Mouse (Mus musculus) embryonic facial prominence, embryonic 13.5 days (tissue): Measurements from ENCODE around the gene Rfxank. TPM values are rescaled to one million over a fixed set of nuclear protein-coding genes. Genes with fewer than 3 reads are reported as not detected.
A peak's percentile ranks its signal among the peaks of the same experiment; 100 is the strongest.

Source experiments
- ATAC-seq: fragments of 200-750 bp; cut with Nextera tagmentation; 2 replicates; pipeline ENCODE4 v1.8.0; 2017; ENCODE audit warnings: low read depth; ENCODE audit not compliant: insufficient number of reproducible peaks, insufficient read depth, low FRiP score, low TSS enrichment
- H3K27ac ChIP-seq: fragments of 300-500 bp; sonication (generic); 2 replicates; pipeline ENCODE4 v1.5.1; 2015; ENCODE audit warnings: moderate library complexity, mild to moderate bottlenecking, inconsistent platforms
- H3K27me3 ChIP-seq: fragments of 300-500 bp; sonication (generic); 2 replicates; pipeline ENCODE4 v1.6.1; 2015; ENCODE audit warnings: mild to moderate bottlenecking, inconsistent platforms
- H3K36me3 ChIP-seq: fragments of 300-500 bp; sonication (generic); 2 replicates; pipeline ENCODE4 v1.6.1; 2015; ENCODE audit warnings: mild to moderate bottlenecking, inconsistent platforms
- H3K4me1 ChIP-seq: fragments of 300-500 bp; sonication (generic); 2 replicates; pipeline ENCODE4 v1.6.1; 2015; ENCODE audit warnings: inconsistent platforms
- H3K4me2 ChIP-seq: fragments of 300-500 bp; sonication (generic); 2 replicates; pipeline ENCODE4 v1.6.1; 2015; ENCODE audit warnings: moderate library complexity, mild to moderate bottlenecking, inconsistent platforms
- H3K4me3 ChIP-seq: fragments of 300-500 bp; sonication (generic); 2 replicates; pipeline ENCODE4 v1.5.1; 2015; ENCODE audit warnings: mild to moderate bottlenecking, inconsistent platforms
- H3K9ac ChIP-seq: fragments of 300-500 bp; sonication (generic); 2 replicates; pipeline ENCODE4 v1.6.1; 2015; ENCODE audit warnings: mild to moderate bottlenecking, inconsistent platforms
- H3K9me3 ChIP-seq: fragments of 300-500 bp; sonication (generic); 2 replicates; pipeline ENCODE4 v1.6.1; 2016; ENCODE audit warnings: inconsistent platforms
- WGBS: fragments of 180-500 bp; shearing (Covaris S2); methylation state at CpG from one replicate; pipeline ENCODE4 v1.1.7; 2015; ENCODE audit warnings: mixed read lengths; 5-methylcytosine and 5-hydroxymethylcytosine counted together
- polyA plus RNA-seq: library from polyadenylated mRNA; unstranded; fragments of >200 nt; fragmentation: Nextera tagmentation; extraction: Ambion mirVana; gene quantifications from 2 replicates; pipeline ENCODE4 v1.2.1, GENCODE M21; 2015

Rfxank gene
- polyA plus RNA-seq, 1 experiment from 2014 or later = 27.5 TPM

DNA sequence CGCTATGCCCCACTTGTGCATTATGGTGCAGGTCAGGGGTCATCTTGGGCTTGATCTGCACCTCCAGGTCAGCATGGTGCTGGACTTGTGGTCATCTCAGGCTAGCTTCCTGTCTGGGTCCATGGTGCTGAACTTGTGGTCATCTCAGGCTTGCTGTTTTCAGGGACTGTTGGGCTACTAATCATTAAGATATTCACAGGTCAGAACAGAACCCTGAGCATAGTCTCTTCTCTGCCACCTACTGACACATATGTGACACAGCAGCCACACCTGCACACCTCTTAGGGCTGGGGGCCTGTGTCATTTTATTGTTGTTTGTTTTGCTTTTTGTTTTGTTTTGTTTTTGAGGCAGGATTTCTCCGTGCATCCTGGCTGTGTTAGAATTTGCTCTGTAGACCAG lies 16.1 kb downstream of the Rfxank start:
- no peak overlapping the region for H3K9ac ChIP-seq
- WGBS = 54% methylated on average over 2 of the region's 2 CpGs
- H3K27ac ChIP-seq = no peak overlapping the region
- H3K4me3 ChIP-seq = no peak overlapping the region
- no peaks in the 10 kb centered on the region for H3K36me3 ChIP-seq
- H3K4me1 ChIP-seq = 0 out of 2 replicates have a peak, but pooled peaks cover 6% of the 10 kb centered on the region
- peaks cover 47% of the 10 kb centered on the region for H3K27me3 ChIP-seq
- ATAC-seq = no peak
- no peaks in the 10 kb centered on the region for H3K9me3 ChIP-seq
- H3K4me2 ChIP-seq = no peak overlapping the region

DNA sequence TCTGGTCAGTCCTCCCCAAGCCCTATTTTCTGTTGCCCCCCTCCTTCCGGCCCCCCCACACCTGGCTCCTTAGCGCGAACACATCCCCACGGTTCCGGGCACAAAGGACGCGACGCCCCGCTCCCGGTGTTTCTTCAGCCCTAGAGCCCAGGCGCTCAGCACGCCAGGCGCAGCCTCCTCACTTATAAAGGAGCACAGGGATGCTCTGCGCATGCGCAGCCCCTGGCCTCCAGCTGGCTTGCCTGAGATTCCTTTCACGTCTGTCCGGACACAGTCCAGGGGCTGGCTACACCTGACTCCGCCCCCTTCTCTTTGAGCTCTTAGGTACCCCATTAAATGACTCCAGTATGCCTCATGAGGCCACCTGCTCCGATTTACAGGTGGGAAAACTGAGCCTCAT lies 18.3 kb downstream of the Rfxank start, which contains the start of gene Ncan:
Gene Ncan (minus strand): TSS at position 207 of the 400 bp plus-strand sequence.
- 1% methylated on average over 19 of the region's 19 CpGs for WGBS
- no peaks in the 10 kb centered on the region for H3K9me3 ChIP-seq
- peaks cover 69% of the 10 kb centered on the region for H3K27me3 ChIP-seq
- H3K36me3 ChIP-seq = no peaks in the 10 kb centered on the region
- peak within 1 kb of the TSS; percentile 56 for H3K4me2 ChIP-seq
- peak within 1 kb of the TSS; percentile 24 for H3K4me3 ChIP-seq
- H3K9ac ChIP-seq = no peak within 1 kb of the TSS
- H3K27ac ChIP-seq = no peak within 1 kb of the TSS
- 0 out of 2 replicates have a peak, but pooled peaks cover 6% of the 10 kb centered on the region for H3K4me1 ChIP-seq
- no peak for ATAC-seq

DNA sequence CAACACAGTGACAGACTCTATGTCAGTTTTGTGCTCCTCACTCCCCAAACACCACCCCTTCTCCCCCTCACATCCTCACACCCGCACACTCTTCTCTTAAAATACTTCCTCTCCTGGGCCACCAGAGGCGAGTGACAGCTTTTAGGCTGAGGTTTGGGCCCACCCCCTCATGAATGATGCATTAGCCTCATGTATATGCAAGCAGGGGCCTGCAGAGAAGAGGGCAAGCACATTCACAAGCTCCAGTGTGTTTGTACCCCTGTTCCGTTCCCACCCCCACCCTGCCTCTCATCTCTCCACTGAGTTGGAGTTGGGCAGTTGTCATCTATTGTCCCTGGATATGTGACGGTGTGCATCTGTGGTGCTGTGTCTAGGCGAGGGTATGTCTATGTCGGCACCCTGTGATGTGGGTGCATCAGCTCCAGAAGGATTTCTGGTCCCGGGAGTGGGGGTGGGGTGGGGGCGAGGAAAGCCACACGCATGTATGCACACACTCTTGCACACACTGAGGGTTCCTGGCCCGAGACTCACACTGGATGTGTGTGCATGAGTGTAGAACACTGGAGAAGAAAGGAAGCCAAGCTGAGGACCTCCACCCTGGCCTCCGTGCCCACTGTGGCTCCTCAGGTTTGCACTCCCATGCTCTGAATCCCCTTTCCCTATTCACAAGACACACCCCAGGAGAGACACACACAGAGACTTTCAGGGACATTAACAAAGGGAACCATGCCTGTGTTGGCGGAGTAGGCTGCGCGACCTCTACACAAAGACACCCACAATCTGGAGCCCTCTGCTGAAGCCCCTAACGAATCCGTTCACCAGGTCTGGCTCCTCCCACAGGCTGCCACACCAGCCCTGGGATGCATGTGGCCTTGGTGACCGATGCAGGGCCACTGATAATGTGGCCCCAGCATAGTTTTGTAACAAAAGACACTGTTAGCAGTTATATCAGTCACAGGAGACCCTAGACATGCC lies 19.9 kb downstream of the Rfxank start:
- WGBS = 9% methylated on average over 17 of the region's 17 CpGs
- 0 out of 2 replicates have a peak, but pooled peaks cover 6% of the 10 kb centered on the region for H3K4me1 ChIP-seq
- H3K9ac ChIP-seq = no peak overlapping the region
- H3K4me2 ChIP-seq = peak overlapping the region; percentile 7; the same call in 1 of the 2 replicates
- H3K9me3 ChIP-seq = no peaks in the 10 kb centered on the region
- no peak for ATAC-seq
- no peak overlapping the region for H3K27ac ChIP-seq
- no peaks in the 10 kb centered on the region for H3K36me3 ChIP-seq
- H3K4me3 ChIP-seq = peak overlapping the region; percentile 1; the same call in 1 of the 2 replicates
- peaks cover 83% of the 10 kb centered on the region for H3K27me3 ChIP-seq

DNA sequence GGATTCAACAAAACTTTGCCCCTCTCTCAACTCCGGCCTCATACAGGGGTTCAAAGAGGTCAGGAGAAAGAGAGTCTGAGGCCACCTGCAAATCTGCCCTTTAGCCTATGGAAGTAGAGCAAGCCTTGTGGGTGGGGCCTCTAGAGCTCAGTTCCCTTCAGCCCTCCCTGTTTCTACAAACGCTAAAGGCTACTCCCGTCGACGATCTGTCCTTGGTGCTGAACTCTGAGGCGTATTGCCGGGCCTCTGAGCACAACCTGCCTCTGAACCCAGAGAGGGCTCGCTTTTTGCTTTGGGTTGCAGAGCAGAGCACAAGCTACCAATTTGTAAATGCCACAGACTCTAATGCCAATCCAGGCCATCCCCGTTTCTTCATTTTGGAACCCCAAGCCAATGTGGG lies 21.3 kb downstream of the Rfxank start:
- no peak overlapping the region for H3K4me2 ChIP-seq
- 7% methylated on average over 9 of the region's 9 CpGs for WGBS
- H3K4me3 ChIP-seq = no peak overlapping the region
- H3K27ac ChIP-seq = no peak overlapping the region
- no peaks in the 10 kb centered on the region for H3K36me3 ChIP-seq
- no peak for ATAC-seq
- H3K27me3 ChIP-seq = peaks cover 95% of the 10 kb centered on the region
- H3K9me3 ChIP-seq = no peaks in the 10 kb centered on the region
- H3K4me1 ChIP-seq = peaks cover 7% of the 10 kb centered on the region
- no peak overlapping the region for H3K9ac ChIP-seq

DNA sequence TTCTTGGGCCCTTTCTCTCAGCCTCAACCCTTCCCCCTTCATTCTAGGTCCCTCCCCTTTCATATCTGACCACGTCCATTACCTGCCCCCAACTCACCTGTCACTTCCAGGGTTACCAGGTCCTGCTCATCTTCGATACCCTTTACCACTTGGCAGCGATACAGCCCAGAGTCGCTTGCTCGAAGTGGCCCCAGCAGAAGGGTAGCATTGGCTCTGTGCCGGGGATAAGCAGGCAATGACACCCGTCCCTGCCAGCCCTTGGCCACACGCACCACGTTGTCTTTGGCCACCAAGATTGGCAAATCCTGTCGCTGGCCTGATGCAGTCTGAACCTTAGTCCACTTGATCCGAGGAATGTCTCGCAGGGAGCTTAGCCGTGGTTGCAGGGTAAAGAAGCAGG lies 24.1 kb downstream of the Rfxank start:
- H3K9me3 ChIP-seq = no peaks in the 10 kb centered on the region
- no peak for ATAC-seq
- H3K27me3 ChIP-seq = peaks cover 100% of the 10 kb centered on the region
- H3K36me3 ChIP-seq = no peaks in the 10 kb centered on the region
- H3K4me2 ChIP-seq = no peak overlapping the region
- no peak overlapping the region for H3K4me3 ChIP-seq
- peaks cover 12% of the 10 kb centered on the region for H3K4me1 ChIP-seq
- no peak overlapping the region for H3K9ac ChIP-seq
- 69% methylated on average over 13 of the region's 13 CpGs for WGBS
- no peak overlapping the region for H3K27ac ChIP-seq

DNA sequence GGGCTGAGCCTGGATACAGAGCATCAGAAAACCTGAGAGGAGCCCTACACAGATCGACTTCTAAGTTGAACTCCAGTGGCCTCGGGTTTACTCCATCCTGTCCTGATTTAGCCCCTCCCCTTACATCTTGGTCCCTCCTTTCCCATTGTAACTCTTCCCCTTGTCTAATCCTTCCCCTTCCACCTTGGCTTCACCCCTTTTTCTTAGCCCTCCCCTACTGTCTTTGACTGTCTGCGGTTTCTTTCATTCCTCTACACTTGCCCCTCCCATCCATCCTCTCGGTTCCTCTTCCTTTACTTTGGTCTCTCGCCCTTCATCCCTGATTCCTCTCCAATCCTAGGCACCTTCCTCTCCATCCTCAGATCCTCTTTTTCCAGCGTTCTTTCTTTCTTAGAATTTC lies 24.5 kb downstream of the Rfxank start:
- peaks cover 12% of the 10 kb centered on the region for H3K4me1 ChIP-seq
- ATAC-seq = no peak
- WGBS = 16% methylated on average over 6 of the region's 6 CpGs
- H3K9me3 ChIP-seq = no peaks in the 10 kb centered on the region
- H3K4me3 ChIP-seq = no peak overlapping the region
- H3K27me3 ChIP-seq = peaks cover 100% of the 10 kb centered on the region
- H3K27ac ChIP-seq = no peak overlapping the region
- no peak overlapping the region for H3K9ac ChIP-seq
- no peaks in the 10 kb centered on the region for H3K36me3 ChIP-seq
- no peak overlapping the region for H3K4me2 ChIP-seq

DNA sequence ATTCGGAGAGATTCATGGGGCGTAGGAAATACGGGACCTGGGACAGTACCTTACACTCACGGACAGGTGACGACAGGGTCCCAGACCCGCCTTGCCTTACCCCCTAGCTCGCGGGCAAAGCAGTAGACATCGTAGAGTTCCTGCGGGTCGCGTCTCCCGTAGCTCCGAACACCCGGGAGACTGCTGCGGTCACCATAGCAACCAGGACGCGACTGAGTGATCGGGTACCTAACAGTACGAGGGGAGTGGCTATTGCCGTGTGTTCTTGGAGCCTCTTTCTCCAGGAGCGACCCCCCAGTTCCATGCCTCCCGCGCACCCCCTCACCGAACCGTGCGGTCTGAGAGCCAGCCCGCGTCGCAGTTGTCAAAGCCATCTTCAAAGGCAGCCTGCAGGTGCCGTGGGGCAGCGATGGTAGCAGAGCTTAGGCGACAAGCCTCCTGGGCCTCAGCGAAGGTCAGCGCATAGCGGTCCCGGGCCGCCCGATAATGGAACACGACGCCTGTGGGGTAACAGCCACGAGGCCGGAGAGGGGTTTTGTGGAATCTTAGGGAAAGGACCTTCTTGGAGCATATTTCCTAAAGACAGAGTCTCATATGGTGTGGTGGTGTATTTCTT lies 26.4 kb downstream of the Rfxank start:
- H3K9ac ChIP-seq = no peak overlapping the region
- no peaks in the 10 kb centered on the region for H3K9me3 ChIP-seq
- H3K4me1 ChIP-seq = peaks cover 12% of the 10 kb centered on the region
- no peak overlapping the region for H3K27ac ChIP-seq
- no peak overlapping the region; the same call in 1 of the 2 replicates for H3K4me3 ChIP-seq
- no peaks in the 10 kb centered on the region for H3K36me3 ChIP-seq
- WGBS = 8% methylated on average over 43 of the region's 43 CpGs
- H3K4me2 ChIP-seq = no peak overlapping the region
- no peak for ATAC-seq
- H3K27me3 ChIP-seq = peaks cover 99% of the 10 kb centered on the region

DNA sequence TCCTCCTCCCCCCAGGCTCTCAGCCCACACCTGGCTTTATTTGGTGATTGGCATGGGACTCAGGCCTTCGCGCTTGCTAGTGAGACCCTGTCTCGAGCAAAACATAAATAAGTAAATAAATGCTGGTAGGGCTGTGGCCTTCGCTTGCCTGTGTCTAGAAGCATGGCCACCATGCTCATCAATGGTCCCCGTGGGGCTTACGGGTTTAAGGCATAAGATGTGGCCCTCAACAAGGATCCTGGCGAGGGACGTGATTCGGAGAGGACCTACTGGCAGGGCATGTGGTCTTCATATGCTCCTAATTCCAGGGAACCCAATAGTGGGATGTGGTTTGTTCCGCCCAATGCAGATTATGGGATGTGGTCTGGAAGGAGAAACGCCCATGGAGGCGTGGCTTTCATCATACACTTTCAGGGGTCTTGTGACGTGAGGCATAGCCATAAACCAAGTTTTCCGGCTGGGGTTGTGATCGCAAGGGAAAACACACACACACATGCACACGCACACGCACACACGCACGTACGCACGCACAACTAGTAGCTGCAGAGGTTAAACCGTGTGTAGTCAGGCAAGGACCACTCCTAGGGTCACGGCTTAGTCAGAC lies 27.7 kb downstream of the Rfxank start:
- Histone ChIP-seq H3K4me2 (peak overlapping the region; percentile 27), H3K27ac (no peak overlapping the region), H3K27me3 (peaks cover 91% of the 10 kb centered on the region), H3K4me3 (peak overlapping the region; percentile 17), H3K4me1 (peaks cover 12% of the 10 kb centered on the region), H3K9ac (no peak overlapping the region), H3K36me3 (no peaks in the 10 kb centered on the region), H3K9me3 (no peaks in the 10 kb centered on the region)
- no peak for ATAC-seq
- WGBS = 43% methylated on average over 23 of the region's 23 CpGs

DNA sequence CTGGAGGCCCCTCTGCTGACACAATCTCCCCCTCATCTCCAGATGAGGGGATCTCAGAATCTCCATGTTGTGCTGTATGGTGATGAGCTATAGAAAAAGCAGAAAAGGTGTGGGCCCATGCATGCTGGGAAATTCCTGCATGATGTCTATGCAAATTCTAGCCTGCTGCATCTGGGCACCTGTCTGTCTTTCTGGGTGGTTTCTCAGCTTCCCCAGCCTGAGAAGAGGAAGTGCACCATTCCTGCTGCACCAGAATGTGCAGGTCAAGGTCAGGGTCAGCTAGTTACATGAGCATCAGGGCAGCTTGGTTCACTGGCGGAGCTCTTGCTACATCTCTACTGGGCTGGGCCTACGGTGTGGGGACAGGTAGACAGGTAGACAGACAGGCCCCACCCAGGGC lies 28.5 kb downstream of the Rfxank start:
- no peak overlapping the region for H3K4me3 ChIP-seq
- peaks cover 12% of the 10 kb centered on the region for H3K4me1 ChIP-seq
- no peak overlapping the region for H3K27ac ChIP-seq
- no peak overlapping the region for H3K9ac ChIP-seq
- peaks cover 86% of the 10 kb centered on the region for H3K27me3 ChIP-seq
- no peaks in the 10 kb centered on the region for H3K9me3 ChIP-seq
- ATAC-seq = no peak
- H3K4me2 ChIP-seq = no peak overlapping the region
- no peaks in the 10 kb centered on the region for H3K36me3 ChIP-seq
- WGBS = 73% methylated on average over 2 of the region's 2 CpGs

DNA sequence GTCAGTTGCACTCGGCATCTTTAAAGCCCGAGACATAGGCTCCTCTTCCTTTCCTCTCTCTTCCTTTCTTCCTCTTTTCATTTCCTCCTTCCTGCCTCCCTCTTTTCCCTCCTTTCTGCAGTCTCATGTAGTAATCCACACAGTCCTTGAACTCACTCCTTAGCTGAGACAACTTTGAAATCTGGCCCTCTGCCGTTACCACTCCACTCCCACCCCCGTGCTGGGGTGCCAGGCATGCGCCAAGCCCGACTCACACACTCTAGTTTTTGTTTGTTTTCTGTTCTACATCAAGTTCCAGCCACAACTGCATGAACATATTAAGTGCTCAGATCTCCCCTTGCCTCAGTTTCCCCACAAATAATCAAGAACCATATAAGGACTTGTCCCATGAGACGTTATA lies 34.0 kb downstream of the Rfxank start:
- Histone ChIP-seq H3K9me3 (no peaks in the 10 kb centered on the region), H3K4me2 (no peak overlapping the region), H3K27me3 (peaks cover 30% of the 10 kb centered on the region), H3K4me1 (no peaks in the 10 kb centered on the region), H3K27ac (no peak overlapping the region), H3K9ac (no peak overlapping the region), H3K36me3 (no peaks in the 10 kb centered on the region), H3K4me3 (no peak overlapping the region)
- no peak for ATAC-seq
- WGBS = 75% methylated on average over 7 of the region's 7 CpGs

DNA sequence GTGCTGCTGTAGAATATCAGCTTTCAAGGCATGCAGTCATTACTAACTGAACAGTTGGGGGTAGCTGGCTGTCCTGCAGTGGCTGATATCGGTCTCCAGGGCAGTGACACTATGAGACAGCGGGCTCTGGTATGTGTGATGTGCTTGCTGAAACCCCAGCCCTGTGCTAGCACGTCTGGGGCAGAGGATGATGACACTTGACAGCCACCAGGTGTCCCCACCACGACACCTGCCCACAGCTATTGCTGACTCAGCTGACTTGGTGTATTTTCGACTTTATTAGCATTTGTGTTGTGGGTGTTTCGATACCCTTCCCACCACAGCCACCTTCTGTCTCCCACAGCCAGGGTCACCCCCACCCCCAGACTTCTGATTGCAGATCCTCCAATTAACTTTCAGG lies 34.4 kb downstream of the Rfxank start:
- H3K4me2 ChIP-seq = no peak overlapping the region
- no peaks in the 10 kb centered on the region for H3K4me1 ChIP-seq
- 20% methylated on average over 6 of the region's 6 CpGs for WGBS
- no peak overlapping the region for H3K9ac ChIP-seq
- H3K27me3 ChIP-seq = peaks cover 26% of the 10 kb centered on the region
- H3K27ac ChIP-seq = no peak overlapping the region
- H3K9me3 ChIP-seq = no peaks in the 10 kb centered on the region
- no peak overlapping the region for H3K4me3 ChIP-seq
- no peak for ATAC-seq
- H3K36me3 ChIP-seq = no peaks in the 10 kb centered on the region
